Mouse (Mus musculus) kidney, adult 2 months (tissue): ENCODE results near the gene Olfr209. TPM values are rescaled to one million over a fixed set of nuclear protein-coding genes. Genes with fewer than 3 reads are reported as not detected.
"Not testable (repeated sequence)": the region's sequence is repeated elsewhere in the genome, so short reads cannot be mapped to it uniquely, and the experiment has no call there.

Experiments
- DNase-seq: peaks from one replicate; pipeline ENCODE4 v3.0.0; 2021
- H3K27ac ChIP-seq: fragments of 200-500 bp; 2 replicates; pipeline ENCODE4 v1.5.1; 2012; ENCODE audit warnings: low read depth, low read length, control low read depth, inconsistent platforms; ENCODE audit not compliant: insufficient read depth
- H3K27me3 ChIP-seq: fragments of 200-500 bp; replicated peaks from 2 replicates; pipeline ENCODE4 v1.6.1; 2012; ENCODE audit warnings: mild to moderate bottlenecking, moderate library complexity, low read length, inconsistent platforms; ENCODE audit not compliant: control insufficient read depth, insufficient read depth
- H3K36me3 ChIP-seq: fragments of 200-500 bp; 2 replicates; pipeline ENCODE4 v1.6.1; 2012; ENCODE audit warnings: mild to moderate bottlenecking, moderate library complexity, low read length, inconsistent platforms; ENCODE audit not compliant: control insufficient read depth, insufficient read depth
- H3K4me1 ChIP-seq: fragments of 200-500 bp; 2 replicates; pipeline ENCODE4 v1.6.1; 2011; ENCODE audit warnings: low read length; ENCODE audit not compliant: control insufficient read depth, insufficient read depth
- H3K4me3 ChIP-seq: fragments of 200-500 bp; 2 replicates; pipeline ENCODE4 v1.5.1; 2011; ENCODE audit warnings: mild to moderate bottlenecking, low read depth, low read length, control low read depth; ENCODE audit not compliant: insufficient read depth
- CTCF ChIP-seq: fragments of 200-500 bp; conservative IDR thresholded peaks from 2 replicates; pipeline ENCODE4 v1.5.1; 2011; ENCODE audit warnings: low read depth, mild to moderate bottlenecking, control low read depth, low read length, moderate library complexity, mixed read lengths; ENCODE audit not compliant: insufficient read depth, insufficient read length
- POLR2A ChIP-seq: fragments of 200-500 bp; IDR thresholded peaks from one replicate; pipeline ENCODE4 v1.6.1; 2011; ENCODE audit warnings: low read depth, low read length, control low read depth
- WGBS: fragments of 180-500 bp; shearing (Covaris S2); methylation state at CpG from one replicate; pipeline ENCODE4 v1.1.7; 2018; 5-methylcytosine and 5-hydroxymethylcytosine counted together
- polyA plus RNA-seq: library from polyadenylated mRNA; depleted of rRNA; stranded (reverse); fragments of >200 nt; gene quantifications from 2 replicates; pipeline ENCODE4 v1.2.3, GENCODE M21; 2012; rRNA removed

Gene Olfr209
- polyA plus RNA-seq, 1 experiment, result not detected

- H3K4me1 ChIP-seq, result no peaks in the 10 kb centered on the region
- H3K27me3 ChIP-seq, result no peaks in the 10 kb centered on the region
- 72% methylated on average over 4 of the region's 4 CpGs for WGBS
- H3K4me3 ChIP-seq, result no peak overlapping the region
- TF ChIP-seq POLR2A (no peak), CTCF (no peak)
- no peak for DNase-seq
- no peaks in the 10 kb centered on the region for H3K36me3 ChIP-seq
- H3K27ac ChIP-seq, result no peak overlapping the region
These were observed 38.2 kb upstream of the Olfr209 start for GRCm38 (mm10) chr16:59401985-59402384.

GRCm38 (mm10) chr16:59401102-59401501 is 37.3 kb upstream of the Olfr209 start:
- WGBS, result 74% methylated on average over 7 of the region's 7 CpGs
- TF ChIP-seq POLR2A, result no peak
- TF ChIP-seq CTCF, result peak; percentile 29; the same call in 1 of the 2 replicates
- H3K4me3 ChIP-seq, result no peak overlapping the region

DNA sequence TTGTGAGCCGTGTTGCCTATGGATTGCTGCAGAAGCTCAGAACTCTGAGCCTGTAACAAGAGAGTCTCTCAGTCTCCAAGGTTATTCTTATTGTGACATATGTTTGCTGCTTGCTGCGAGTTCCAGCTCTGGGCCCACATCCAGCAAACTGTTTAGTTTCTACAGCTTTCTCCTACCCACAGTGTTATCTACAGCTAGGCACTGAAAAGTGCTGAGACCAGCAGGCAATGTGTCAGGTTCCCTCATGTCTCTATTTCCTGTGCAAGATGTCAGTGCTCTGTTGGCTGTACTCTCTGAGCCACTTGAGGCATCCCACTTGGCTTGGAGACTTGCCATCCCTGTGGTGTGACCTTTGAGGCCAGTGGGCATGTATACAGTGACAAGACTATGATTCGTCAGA is 29.5 kb upstream of the Olfr209 start:
- no peaks in the 10 kb centered on the region for H3K27me3 ChIP-seq
- no peak overlapping the region for H3K27ac ChIP-seq
- TF ChIP-seq POLR2A (no peak), CTCF (no peak)
- H3K36me3 ChIP-seq, result no peaks in the 10 kb centered on the region
- H3K4me3 ChIP-seq, result no peak overlapping the region
- H3K4me1 ChIP-seq, result no peaks in the 10 kb centered on the region
- WGBS, result 56% methylated on average over 3 of the region's 3 CpGs
- DNase-seq, result no peak

More at GRCm38 (mm10) chr16:59401102-59401501, 37.3 kb upstream of the Olfr209 start:
- Histone ChIP-seq H3K36me3 (no peaks in the 10 kb centered on the region), H3K27ac (no peak overlapping the region), H3K27me3 (no peaks in the 10 kb centered on the region), H3K4me1 (no peaks in the 10 kb centered on the region)
- DNase-seq, result no peak

DNA sequence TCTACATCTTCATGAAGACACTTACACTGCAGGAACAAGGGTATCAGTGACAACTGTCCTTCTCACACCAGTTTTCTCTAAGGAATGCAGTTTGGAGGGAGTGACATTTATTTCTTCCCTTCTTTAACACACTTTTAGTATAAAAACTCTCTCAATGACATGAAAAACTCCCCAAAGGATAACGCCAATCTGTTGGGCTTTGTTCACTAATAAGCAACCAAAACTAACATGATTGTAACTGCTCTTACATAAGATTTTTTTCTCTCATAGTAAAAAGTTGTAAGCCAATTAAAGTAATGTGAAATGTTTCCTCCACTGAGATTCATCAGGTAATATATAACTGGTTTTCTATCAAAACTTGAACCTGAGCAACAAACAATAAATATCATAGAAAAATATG is 14.6 kb downstream of the Olfr209 start, which contains the start of gene Olfr206:
TSS of gene Olfr206 (minus strand) at position 101 of the 400 bp plus-strand sequence.
- no peak within 1 kb of the TSS for H3K27ac ChIP-seq
- 69% methylated on average over 1 of the region's 1 CpGs for WGBS
- H3K4me3 ChIP-seq, result no peak within 1 kb of the TSS
- H3K36me3 ChIP-seq, result no peaks in the 10 kb centered on the region
- TF ChIP-seq POLR2A, result no peak
- TF ChIP-seq CTCF, result no peak
- H3K27me3 ChIP-seq, result no peaks in the 10 kb centered on the region
- no peak for DNase-seq
- H3K4me1 ChIP-seq, result no peaks in the 10 kb centered on the region

GRCm38 (mm10) chr16:59331038-59331437 is 32.8 kb downstream of the Olfr209 start, which contains the start of gene Olfr205:
Gene Olfr205, minus strand, starts transcription at chr16:59331138.
- no peak within 1 kb of the TSS for H3K4me3 ChIP-seq
- H3K36me3 ChIP-seq, result no peaks in the 10 kb centered on the region
- no peaks in the 10 kb centered on the region for H3K4me1 ChIP-seq
- H3K27ac ChIP-seq, result no peak within 1 kb of the TSS
- H3K27me3 ChIP-seq, result no peaks in the 10 kb centered on the region
- no peak for TF ChIP-seq POLR2A
- TF ChIP-seq CTCF, result no peak
- DNase-seq, result no peak

- H3K27me3 ChIP-seq, H3K4me1 ChIP-seq, DNase-seq, H3K4me3 ChIP-seq, H3K27ac ChIP-seq, H3K36me3 ChIP-seq: not testable (repeated sequence)
- 55% methylated on average over 1 of the region's 1 CpGs for WGBS
These were observed 40.5 kb downstream of the Olfr209 start for GRCm38 (mm10) chr16:59323262-59323661.

GRCm38 (mm10) chr16:59318148-59318547 is 45.6 kb downstream of the Olfr209 start, which contains the start of gene Olfr204:
Gene Olfr204, minus strand, starts transcription at chr16:59318248.
- DNase-seq, result no peak
- H3K4me3 ChIP-seq, result no peak within 1 kb of the TSS

More at GRCm38 (mm10) chr16:59318148-59318547, 45.6 kb downstream of the Olfr209 start, which contains the start of gene Olfr204:
- no peaks in the 10 kb centered on the region for H3K27me3 ChIP-seq
- H3K4me1 ChIP-seq, result no peaks in the 10 kb centered on the region
- no peaks in the 10 kb centered on the region for H3K36me3 ChIP-seq
- no peak for TF ChIP-seq POLR2A
- TF ChIP-seq CTCF, result no peak
- H3K27ac ChIP-seq, result no peak within 1 kb of the TSS

Other genes with a start within 250 kb of the Olfr209 start
- not detected in 2 replicates for gene Olfr194, start 242.9 kb downstream of the Olfr209 start, polyA plus RNA-seq
- gene Olfr195, start 216.9 kb downstream of the Olfr209 start, polyA plus RNA-seq, result 0.10 TPM in 1 of 2 replicates, not detected in the other
- gene Olfr196, start 193.5 kb downstream of the Olfr209 start, polyA plus RNA-seq, result not detected in 2 replicates
- gene Olfr198, start 160.5 kb downstream of the Olfr209 start, polyA plus RNA-seq, result not detected in 2 replicates
- not detected in 2 replicates for gene Olfr199, start 144.2 kb downstream of the Olfr209 start, polyA plus RNA-seq
- not detected in 2 replicates for gene Olfr201, start 91.4 kb downstream of the Olfr209 start, polyA plus RNA-seq
- not detected in 2 replicates for gene Olfr202, start 77.2 kb downstream of the Olfr209 start, polyA plus RNA-seq
- gene Olfr203, start 65.1 kb downstream of the Olfr209 start, polyA plus RNA-seq, result not detected in 2 replicates
- gene Olfr204, start 45.7 kb downstream of the Olfr209 start, polyA plus RNA-seq, result not detected in 2 replicates
- not detected in 2 replicates for gene Olfr205, start 32.9 kb downstream of the Olfr209 start, polyA plus RNA-seq
- gene Olfr206, start 14.7 kb downstream of the Olfr209 start, polyA plus RNA-seq, result not detected in 2 replicates
- gene Gabrr3, start 43.3 kb upstream of the Olfr209 start, polyA plus RNA-seq, result not detected in 2 replicates
- gene Riox2, start 107.8 kb upstream of the Olfr209 start, polyA plus RNA-seq, result 7.4 and 9.3 TPM in 2 replicates
- gene Crybg3, start 237.0 kb upstream of the Olfr209 start, polyA plus RNA-seq, result 4.1 and 4.7 TPM in 2 replicates